Mouse (Mus musculus) ES-E14 (cell line): Measurements from ENCODE around the gene Clca1. TPM values are rescaled to one million over a fixed set of nuclear protein-coding genes. Genes with fewer than 3 reads are reported as not detected.

ENCODE experiments used
- DNase-seq: peaks from one replicate; pipeline ENCODE4 v3.0.0-alpha.2; 2013; ENCODE audit warnings: low read depth, low spot score
- H3K27ac ChIP-seq: 2 replicates; pipeline ENCODE4 v1.5.1; 2012; ENCODE audit warnings: low read depth, mild to moderate bottlenecking, low read length, moderate library complexity, mixed read lengths; ENCODE audit not compliant: poor library complexity, insufficient read depth, severe bottlenecking
- H3K36me3 ChIP-seq: 2 replicates; pipeline ENCODE4 v1.6.1; 2012; ENCODE audit warnings: mild to moderate bottlenecking, low read length, moderate library complexity, mixed read lengths; ENCODE audit not compliant: control insufficient read depth, poor library complexity, insufficient read depth, severe bottlenecking
- H3K4me1 ChIP-seq, 2 experiments: fragments of 150-350 bp in 1 of 2; sonication (generic) in 1 of 2; 2 replicates each; pipeline ENCODE4 v1.6.1; 2012; ENCODE audit warnings: low read length in 2 of 2, mild to moderate bottlenecking in 1 of 2, mixed read lengths in 1 of 2; ENCODE audit not compliant: control insufficient read depth in 2 of 2, insufficient read depth in 2 of 2, poor library complexity in 1 of 2
- H3K4me3 ChIP-seq, 2 experiments: fragments of 150-350 bp in 1 of 2; sonication (generic) in 1 of 2; 2 replicates each; pipeline ENCODE4 v1.5.1; 2012; ENCODE audit warnings: low read length in 2 of 2, low read depth in 1 of 2, mild to moderate bottlenecking in 1 of 2, mixed read lengths in 1 of 2; ENCODE audit not compliant: insufficient read depth in 1 of 2, poor library complexity in 1 of 2, severe bottlenecking in 1 of 2
- H3K9ac ChIP-seq: 2 replicates; pipeline ENCODE4 v1.6.1; 2012; ENCODE audit warnings: low read depth, mild to moderate bottlenecking, low read length, mixed read lengths; ENCODE audit not compliant: poor library complexity, insufficient read depth, severe bottlenecking
- H3K9me3 ChIP-seq: fragments of 150-350 bp; sonication (generic); 2 replicates; pipeline ENCODE4 v1.6.1; 2012; ENCODE audit warnings: low read depth, mild to moderate bottlenecking, low read length; ENCODE audit not compliant: control insufficient read depth, insufficient read depth
- CHD2 ChIP-seq: IDR thresholded peaks from 2 replicates; pipeline ENCODE4 v1.6.1; 2014; ENCODE audit warnings: mild to moderate bottlenecking, low read depth, low read length, inconsistent platforms
- HCFC1 ChIP-seq: IDR thresholded peaks from 2 replicates; pipeline ENCODE4 v1.6.1; 2012; ENCODE audit warnings: low read length, inconsistent platforms, borderline replicate concordance; ENCODE audit not compliant: insufficient read depth
- MAFK ChIP-seq: IDR thresholded peaks from 2 replicates; pipeline ENCODE4 v1.6.1; 2014; ENCODE audit warnings: mild to moderate bottlenecking, low read depth, low read length, inconsistent platforms; ENCODE audit not compliant: insufficient read depth
- ZC3H11A ChIP-seq: IDR thresholded peaks from 2 replicates; pipeline ENCODE4 v1.6.1; 2012; ENCODE audit warnings: low read depth, mild to moderate bottlenecking, inconsistent platforms, low read length, borderline replicate concordance
- ZNF384 ChIP-seq: IDR thresholded peaks from 2 replicates; pipeline ENCODE4 v1.6.1; 2012; ENCODE audit warnings: low read depth, low read length, inconsistent platforms
- in situ Hi-C, 2 experiments: fragments of 600-800 bp; cut with MboI; formaldehyde crosslinking; loops; one replicate each; pipeline ENCODE4 v1.15.1; 2025; ENCODE audit warnings: low sequenced_read_pairs in 2 of 2, inconsistent platforms in 1 of 2; ENCODE audit not compliant: unreplicated experiment in 2 of 2
- total RNA-seq: library from RNA; depleted of rRNA; stranded (reverse); fragments of 300-350 nt; gene quantifications from 2 replicates; pipeline ENCODE4 v1.2.3, GENCODE M21; 2012

Clca1 gene
- total RNA-seq, 1 experiment = 0.09 TPM

DNA sequence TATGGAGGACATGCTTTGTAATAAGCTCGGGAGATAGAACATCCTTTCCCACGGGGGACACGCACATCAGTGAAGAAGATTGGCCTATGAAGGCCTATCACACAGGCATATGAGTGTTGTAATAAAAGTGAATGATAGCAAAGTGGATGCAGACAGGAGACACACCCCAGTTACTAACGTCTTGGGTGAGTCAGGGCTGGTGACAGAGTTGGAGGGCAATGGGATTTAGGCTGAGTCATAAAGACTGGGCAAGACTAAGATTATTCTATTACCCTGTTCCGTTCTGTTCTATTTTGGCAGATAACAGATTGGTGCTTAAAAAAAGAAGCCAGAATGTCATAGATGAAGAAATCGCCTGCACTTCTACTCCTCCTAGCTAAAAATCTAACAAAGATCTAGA, 52.0 kb downstream of the Clca1 start:
- Histone ChIP-seq H3K4me3 (no peak overlapping the region), H3K9me3 (no peaks in the 10 kb centered on the region), H3K36me3 (no peaks in the 10 kb centered on the region), H3K27ac (no peak overlapping the region), H3K4me1 (no peaks in the 10 kb centered on the region; a peak in 1 of 4 replicates), H3K9ac (no peak overlapping the region)
- TF ChIP-seq CHD2 (no peak), HCFC1 (no peak), ZC3H11A (no peak), MAFK (no peak), ZNF384 (no peak)
- DNase-seq = no peak
- in situ Hi-C loops = no loop called here

DNA sequence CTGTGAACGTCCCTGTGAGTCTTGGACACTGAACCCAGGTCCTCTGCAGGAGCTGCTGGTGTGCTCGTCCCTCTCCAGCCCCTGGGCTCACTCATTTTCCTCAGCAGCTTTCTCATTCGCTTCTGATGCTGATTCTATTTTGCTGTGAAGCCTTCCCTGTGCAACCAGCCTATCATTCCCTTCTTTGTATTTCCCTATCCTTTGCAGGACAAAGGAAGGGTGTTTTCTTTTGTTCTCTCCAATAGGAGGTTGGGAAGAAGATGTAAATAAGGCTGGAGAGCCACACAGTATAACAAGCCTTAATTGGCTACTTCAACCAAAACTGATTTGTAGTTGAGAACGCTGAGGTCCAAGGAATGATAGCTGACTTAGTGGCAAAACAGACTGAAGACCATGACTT, 54.9 kb downstream of the Clca1 start:
- Histone ChIP-seq H3K27ac (no peak overlapping the region), H3K4me3 (no peak overlapping the region), H3K9me3 (no peaks in the 10 kb centered on the region), H3K9ac (no peak overlapping the region), H3K4me1 (no peaks in the 10 kb centered on the region), H3K36me3 (no peaks in the 10 kb centered on the region)
- in situ Hi-C loops = no loop called here
- TF ChIP-seq CHD2 = no peak
- TF ChIP-seq ZC3H11A = no peak
- no peak for DNase-seq

DNA sequence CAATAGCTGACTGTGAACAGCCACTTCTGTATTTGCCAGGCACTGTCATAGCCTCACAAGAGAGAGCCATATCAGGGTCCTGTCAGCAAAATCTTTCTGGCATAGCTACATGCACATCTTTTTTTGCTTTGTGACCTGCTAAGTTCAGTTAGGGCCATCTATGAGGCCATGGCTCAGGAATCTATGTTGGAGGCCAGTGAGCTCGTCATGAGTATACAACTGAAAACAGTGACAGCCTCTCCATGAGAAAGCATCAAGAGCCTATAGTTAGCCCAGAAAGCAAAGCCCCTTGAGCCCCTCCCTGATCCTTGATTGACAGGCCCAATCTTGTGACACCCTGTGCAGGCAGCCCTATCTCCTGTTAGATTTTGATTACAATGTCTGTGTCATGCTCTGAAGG, 56.5 kb downstream of the Clca1 start:
- no peak overlapping the region for H3K27ac ChIP-seq
- no peaks in the 10 kb centered on the region for H3K36me3 ChIP-seq
- TF ChIP-seq MAFK (no peak), ZNF384 (no peak), HCFC1 (no peak), ZC3H11A (no peak), CHD2 (no peak)
- no peak overlapping the region for H3K4me3 ChIP-seq
- in situ Hi-C loops = no loop called here
- no peak for DNase-seq
- H3K9ac ChIP-seq = no peak overlapping the region
- no peaks in the 10 kb centered on the region for H3K4me1 ChIP-seq
- no peaks in the 10 kb centered on the region for H3K9me3 ChIP-seq

DNA sequence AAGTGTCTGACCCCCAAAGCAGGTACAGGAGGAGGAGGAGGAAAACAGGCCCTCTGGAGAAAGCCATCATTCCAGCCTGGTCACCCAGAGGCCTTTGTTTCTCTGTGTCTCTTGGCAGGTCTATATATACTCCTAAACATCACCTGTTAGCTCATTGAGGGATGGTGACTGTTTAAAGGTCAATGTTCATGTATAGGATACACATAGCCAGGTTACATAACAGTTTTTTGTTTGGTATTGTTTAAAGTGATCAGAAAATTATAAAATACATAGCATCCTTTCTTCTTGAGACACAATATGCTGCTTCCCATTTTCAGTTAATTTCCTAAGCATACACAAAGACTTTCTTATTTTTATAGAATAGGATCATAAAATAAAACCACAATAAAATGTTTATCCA, 57.6 kb downstream of the Clca1 start, which contains the start of gene Clca4a:
TSS of gene Clca4a (minus strand) at position 101 of the 400 bp plus-strand sequence.
- in situ Hi-C loops = no loop called here
- no peaks in the 10 kb centered on the region for H3K9me3 ChIP-seq
- H3K4me3 ChIP-seq = no peak within 1 kb of the TSS
- no peak within 1 kb of the TSS for H3K27ac ChIP-seq
- H3K4me1 ChIP-seq = no peaks in the 10 kb centered on the region
- H3K9ac ChIP-seq = no peak within 1 kb of the TSS
- H3K36me3 ChIP-seq = no peaks in the 10 kb centered on the region
- DNase-seq = no peak
- no peak for TF ChIP-seq CHD2
- no peak for TF ChIP-seq ZNF384
- TF ChIP-seq HCFC1 = no peak
- TF ChIP-seq MAFK = no peak
- TF ChIP-seq ZC3H11A = no peak

DNA sequence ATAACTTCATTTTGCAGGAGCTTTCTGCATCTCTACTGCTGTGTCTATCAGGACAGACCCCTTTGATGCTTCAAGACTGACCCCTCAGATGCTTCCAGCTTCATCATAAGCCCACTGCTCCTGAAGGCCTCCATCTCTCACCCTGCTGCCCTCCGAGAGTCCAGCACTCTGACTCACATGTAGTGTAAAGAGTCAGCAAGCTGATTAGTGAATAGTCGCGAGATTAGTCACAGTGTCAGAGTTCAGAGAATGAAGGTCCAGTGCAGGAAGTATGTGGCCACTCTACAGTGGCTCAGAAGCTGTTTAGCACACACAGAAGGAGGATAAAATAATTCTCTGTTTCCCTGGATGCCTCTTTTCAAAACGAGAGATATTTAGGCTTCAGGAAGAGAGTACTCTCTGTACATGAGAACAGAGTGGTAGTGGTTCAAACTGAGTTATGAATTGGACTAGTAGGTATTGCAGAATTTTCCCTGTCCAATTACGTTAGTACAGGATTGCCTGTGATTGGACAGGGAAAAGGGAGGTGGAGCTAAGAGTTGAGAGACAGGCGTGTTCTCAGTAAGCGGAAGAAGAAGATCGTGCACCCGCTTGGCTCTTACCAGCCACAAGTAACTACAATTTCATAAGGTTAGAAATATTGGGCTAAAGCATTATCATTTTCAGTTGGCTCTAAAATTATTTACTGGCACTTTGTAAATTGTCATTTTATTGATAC, 60.9 kb downstream of the Clca1 start:
- Histone ChIP-seq H3K4me3 (no peak overlapping the region), H3K27ac (no peak overlapping the region), H3K36me3 (no peaks in the 10 kb centered on the region), H3K9me3 (no peaks in the 10 kb centered on the region), H3K4me1 (no peaks in the 10 kb centered on the region), H3K9ac (no peak overlapping the region)
- TF ChIP-seq HCFC1 (no peak), MAFK (no peak), ZNF384 (no peak), ZC3H11A (no peak), CHD2 (no peak)
- no peak for DNase-seq
- in situ Hi-C loops = no loop called here
